Mouse (Mus musculus): ENCODE data around the gene Sftpd. TPM values are rescaled to one million over a fixed set of nuclear protein-coding genes. Genes with fewer than 3 reads are reported as not detected.

Gene Sftpd
- polyA plus RNA-seq (2015; fragmentation: Nextera tagmentation; extraction: Ambion mirVana) = 1.0 and 1.2 TPM in 2 replicates

DNA sequence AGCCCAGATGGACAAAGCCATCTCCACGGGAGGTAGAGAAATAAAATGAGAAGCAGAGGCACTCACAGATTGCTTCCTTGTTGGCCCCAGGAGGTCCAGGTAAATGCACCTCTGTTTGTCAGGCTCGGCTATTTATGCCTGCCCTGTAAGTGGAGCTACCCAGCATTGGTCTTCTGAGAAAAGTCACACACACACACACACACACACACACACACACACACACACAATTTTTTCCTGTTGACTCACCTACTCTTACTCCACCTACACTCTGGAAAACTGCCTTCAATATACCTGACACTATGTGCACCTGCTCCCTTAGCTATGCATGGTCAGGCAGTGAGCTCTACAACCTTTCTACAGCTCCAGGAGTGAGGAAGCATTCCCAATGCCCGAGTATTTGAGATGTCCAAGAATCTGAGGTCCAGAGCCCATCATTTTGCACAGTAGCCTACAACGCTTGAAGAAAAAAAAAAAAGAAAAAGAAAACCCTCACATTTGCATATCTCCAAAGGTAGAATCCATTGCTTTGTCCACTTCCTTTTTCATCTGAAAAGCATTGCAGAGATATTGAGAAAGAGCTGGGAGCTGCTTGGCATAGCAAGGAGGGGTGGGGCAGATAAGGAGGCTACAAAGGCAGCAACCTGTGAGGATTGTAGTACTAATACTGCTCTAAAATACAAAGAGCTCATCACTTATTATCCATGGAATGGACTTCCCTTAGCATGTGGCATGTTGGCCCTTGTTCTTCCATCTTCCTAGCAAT is at the start of gene Sftpd:
TSS of gene Sftpd (minus strand) at position 91 of the 763 bp plus-strand sequence.

DNA sequence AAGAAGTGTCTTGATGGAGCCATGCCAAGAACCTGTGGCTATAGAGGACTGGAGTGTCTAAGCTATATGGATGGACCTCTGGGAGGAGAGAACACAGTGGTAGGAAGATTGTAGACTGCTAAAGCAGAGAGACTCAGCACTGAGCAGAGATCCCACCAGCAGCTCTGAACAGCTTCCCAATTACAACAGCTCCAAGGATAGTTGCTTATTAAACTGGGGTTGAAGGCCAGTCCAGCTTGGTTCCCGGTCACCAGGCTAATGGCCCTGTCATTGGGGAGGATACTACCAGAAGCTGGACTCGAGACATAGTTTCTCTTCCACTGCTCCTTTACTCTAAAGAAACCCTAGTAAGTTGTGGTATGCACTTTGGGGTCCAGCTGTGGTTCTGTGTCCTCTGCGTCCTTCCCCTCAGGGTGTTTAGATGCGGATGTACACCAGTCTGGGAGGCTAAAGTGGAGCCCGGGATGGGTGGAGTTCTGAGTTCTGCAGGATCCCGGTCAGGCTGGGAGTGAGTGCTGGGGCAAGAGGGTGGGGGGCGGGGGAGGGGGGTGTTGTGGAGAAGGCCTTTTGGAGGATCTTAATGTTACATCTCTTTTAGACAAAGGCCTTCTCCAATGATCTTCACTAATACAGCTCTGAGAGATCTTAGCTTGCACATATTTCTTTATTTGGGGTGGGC is 33.6 kb downstream of the Sftpd start, which contains the start of gene Mbl1:
TSS of gene Mbl1 (plus strand) at position 239 of the 679 bp plus-strand sequence.

GRCm38 (mm10) chr14:41131540-41131939 is 53.4 kb downstream of the Sftpd start, which contains the start of gene Sftpa1:
Gene Sftpa1 (plus strand): TSS chr14:41131782.

Other genes starting within 250 kb of the Sftpd start
- 31.9 and 41.1 TPM in 2 replicates for gene Tspan14, start 218.3 kb downstream of the Sftpd start, polyA plus RNA-seq (2015; fragmentation: Nextera tagmentation; extraction: Ambion mirVana)
- gene Fam213a, start 171.4 kb downstream of the Sftpd start, polyA plus RNA-seq (2015; fragmentation: Nextera tagmentation; extraction: Ambion mirVana) = 38.5 and 41.0 TPM in 2 replicates
- gene Dydc2, start 115.9 kb downstream of the Sftpd start, polyA plus RNA-seq (2015; fragmentation: Nextera tagmentation; extraction: Ambion mirVana) = 0.28 and 0.52 TPM in 2 replicates
- not detected in 2 replicates for gene Dydc1, start 112.2 kb downstream of the Sftpd start, polyA plus RNA-seq (2015; fragmentation: Nextera tagmentation; extraction: Ambion mirVana)
- 23.4 and 38.4 TPM in 2 replicates for gene Mat1a, start 80.1 kb downstream of the Sftpd start, polyA plus RNA-seq (2015; fragmentation: Nextera tagmentation; extraction: Ambion mirVana)
- gene Sftpa1, start 53.4 kb downstream of the Sftpd start, polyA plus RNA-seq (2015; fragmentation: Nextera tagmentation; extraction: Ambion mirVana) = 2.2 and 3.8 TPM in 2 replicates
- 1.3 and 2.0 TPM in 2 replicates for gene Mbl1, start 33.7 kb downstream of the Sftpd start, polyA plus RNA-seq (2015; fragmentation: Nextera tagmentation; extraction: Ambion mirVana)
- gene Gm2832, start 93.7 kb upstream of the Sftpd start, polyA plus RNA-seq (2015; fragmentation: Nextera tagmentation; extraction: Ambion mirVana) = not detected in 2 replicates
- gene Gm5798, start 163.5 kb upstream of the Sftpd start, polyA plus RNA-seq (2015; fragmentation: Nextera tagmentation; extraction: Ambion mirVana) = not detected in 2 replicates
- not detected in 2 replicates for gene Gm7945, start 201.2 kb upstream of the Sftpd start, polyA plus RNA-seq (2015; fragmentation: Nextera tagmentation; extraction: Ambion mirVana)
- gene Gm6482, start 223.1 kb upstream of the Sftpd start, polyA plus RNA-seq (2015; fragmentation: Nextera tagmentation; extraction: Ambion mirVana) = not detected in 2 replicates